Mouse (Mus musculus) limb, embryonic 13.5 days (tissue): ENCODE results near the gene Capn5. TPM values are rescaled to one million over a fixed set of nuclear protein-coding genes. Genes with fewer than 3 reads are reported as not detected.

Experiments used
- ATAC-seq: fragments of 200-750 bp; cut with Nextera tagmentation; 2 replicates; pipeline ENCODE4 v1.8.0; 2017; ENCODE audit warnings: low read depth, moderate number of reproducible peaks, moderate TSS enrichment; ENCODE audit not compliant: low FRiP score
- H3K27ac ChIP-seq: fragments of 300-500 bp; sonication (generic); 2 replicates; pipeline ENCODE4 v1.5.1; 2015; ENCODE audit warnings: inconsistent platforms, mild to moderate bottlenecking, moderate library complexity
- H3K27me3 ChIP-seq: fragments of 300-500 bp; sonication (generic); 2 replicates; pipeline ENCODE4 v1.6.1; 2015; ENCODE audit warnings: mild to moderate bottlenecking, inconsistent platforms
- H3K36me3 ChIP-seq: fragments of 300-500 bp; sonication (generic); 2 replicates; pipeline ENCODE4 v1.6.1; 2015; ENCODE audit warnings: inconsistent platforms, mild to moderate bottlenecking, moderate library complexity
- H3K4me1 ChIP-seq: fragments of 300-500 bp; sonication (generic); 2 replicates; pipeline ENCODE4 v1.6.1; 2015; ENCODE audit warnings: inconsistent platforms
- H3K4me2 ChIP-seq: fragments of 300-500 bp; sonication (generic); replicated peaks from 2 replicates; pipeline ENCODE4 v1.6.1; 2015; ENCODE audit warnings: inconsistent platforms, mild to moderate bottlenecking, moderate library complexity
- H3K4me3 ChIP-seq: fragments of 300-500 bp; sonication (generic); 2 replicates; pipeline ENCODE4 v1.5.1; 2015; ENCODE audit warnings: moderate library complexity, mild to moderate bottlenecking, inconsistent platforms
- H3K9ac ChIP-seq: fragments of 300-500 bp; sonication (generic); 2 replicates; pipeline ENCODE4 v1.6.1; 2015; ENCODE audit warnings: mild to moderate bottlenecking, inconsistent platforms
- H3K9me3 ChIP-seq: fragments of 300-500 bp; sonication (generic); 2 replicates; pipeline ENCODE4 v1.6.1; 2016; ENCODE audit warnings: inconsistent platforms
- WGBS: fragments of 180-500 bp; shearing (Covaris S2); methylation state at CpG from one replicate; pipeline ENCODE4 v1.1.7; 2015; 5-methylcytosine and 5-hydroxymethylcytosine counted together
- polyA plus RNA-seq: library from polyadenylated mRNA; unstranded; fragments of >200 nt; fragmentation: Nextera tagmentation; extraction: Ambion mirVana; gene quantifications from 2 replicates; pipeline ENCODE4 v1.2.1, GENCODE M21; 2015

Capn5 gene
- polyA plus RNA-seq, 1 experiment from 2014 or later = 5.5 TPM

DNA sequence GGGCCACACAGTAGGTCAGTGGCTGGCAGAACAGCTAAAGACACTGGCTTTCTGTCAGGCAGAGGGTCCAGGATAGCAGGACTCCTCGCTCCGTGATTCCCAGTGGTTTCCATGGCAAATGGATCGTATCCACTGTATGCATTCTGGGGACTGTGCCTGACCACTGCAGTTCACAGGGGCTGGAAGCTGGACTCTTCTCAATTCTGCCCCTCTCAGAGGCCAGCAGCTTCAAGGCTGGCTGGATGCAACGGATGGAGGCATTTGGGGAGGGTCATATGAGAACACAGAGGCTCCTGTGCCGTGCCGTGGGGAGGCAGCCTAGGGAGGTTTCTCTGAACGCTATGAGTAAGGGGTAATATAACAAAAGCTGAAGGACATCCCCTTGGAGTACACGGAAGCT is 35.8 kb downstream of the Capn5 start:
- Histone ChIP-seq H3K27me3 (no peaks in the 10 kb centered on the region), H3K4me1 (peaks cover 15% of the 10 kb centered on the region), H3K27ac (no peak overlapping the region), H3K9ac (no peak overlapping the region), H3K9me3 (no peaks in the 10 kb centered on the region), H3K4me3 (no peak overlapping the region), H3K4me2 (no peak overlapping the region), H3K36me3 (no peaks in the 10 kb centered on the region)
- ATAC-seq = no peak
- 58% methylated on average over 8 of the region's 8 CpGs for whole genome bisulfite sequencing

DNA sequence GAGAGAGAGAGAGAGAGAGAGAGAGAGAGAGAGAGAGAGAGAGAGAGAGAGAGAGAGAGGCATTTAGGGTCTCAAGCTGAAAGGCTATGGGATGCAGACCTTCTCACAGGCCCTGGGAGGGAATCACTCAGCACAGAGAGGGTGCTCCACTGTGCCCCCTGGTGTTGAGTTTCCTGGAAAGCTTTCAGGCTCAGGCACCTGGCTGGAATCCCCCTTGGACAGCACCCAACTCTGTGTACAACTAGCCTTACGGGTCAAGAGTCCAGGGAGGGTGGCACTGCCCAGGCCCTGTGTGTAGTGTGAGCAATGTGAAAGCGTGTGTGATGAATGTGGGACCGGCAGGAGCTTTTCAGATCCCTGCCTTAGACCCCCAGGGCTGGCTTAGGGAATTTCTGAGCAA is 36.9 kb downstream of the Capn5 start:
- H3K27ac ChIP-seq = no peak overlapping the region
- H3K9me3 ChIP-seq = no peaks in the 10 kb centered on the region
- no peaks in the 10 kb centered on the region for H3K27me3 ChIP-seq
- H3K4me2 ChIP-seq = no peak overlapping the region
- peaks cover 15% of the 10 kb centered on the region for H3K4me1 ChIP-seq
- H3K4me3 ChIP-seq = no peak overlapping the region
- 69% methylated on average over 3 of the region's 3 CpGs for WGBS
- H3K36me3 ChIP-seq = no peaks in the 10 kb centered on the region
- no peak for ATAC-seq
- no peak overlapping the region for H3K9ac ChIP-seq

DNA sequence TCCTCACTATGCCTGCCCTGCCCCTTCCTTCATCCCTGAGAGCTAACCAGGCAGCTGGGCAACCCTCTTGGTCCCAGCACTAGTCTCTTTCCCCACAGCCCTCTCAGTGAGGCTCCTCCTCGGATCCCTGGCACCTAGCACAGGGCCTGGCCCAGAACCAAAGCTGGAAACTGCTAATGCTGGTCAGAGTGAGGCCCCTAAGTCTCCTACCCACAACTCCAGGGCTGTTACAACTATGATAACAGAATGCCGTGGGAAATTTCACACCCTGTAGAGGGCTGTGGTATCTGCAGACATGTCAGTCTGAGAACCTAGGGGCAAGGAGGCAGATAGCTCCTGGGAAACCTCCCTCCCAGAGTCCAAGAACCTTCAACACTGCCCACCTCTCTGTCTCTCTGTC is 37.5 kb downstream of the Capn5 start:
- H3K4me2 ChIP-seq = no peak overlapping the region
- H3K27me3 ChIP-seq = no peaks in the 10 kb centered on the region
- no peak overlapping the region for H3K27ac ChIP-seq
- H3K9me3 ChIP-seq = no peaks in the 10 kb centered on the region
- peaks cover 15% of the 10 kb centered on the region for H3K4me1 ChIP-seq
- H3K9ac ChIP-seq = no peak overlapping the region
- no peak overlapping the region for H3K4me3 ChIP-seq
- no peaks in the 10 kb centered on the region for H3K36me3 ChIP-seq
- 16% methylated on average over 2 of the region's 2 CpGs for WGBS
- no peak for ATAC-seq

DNA sequence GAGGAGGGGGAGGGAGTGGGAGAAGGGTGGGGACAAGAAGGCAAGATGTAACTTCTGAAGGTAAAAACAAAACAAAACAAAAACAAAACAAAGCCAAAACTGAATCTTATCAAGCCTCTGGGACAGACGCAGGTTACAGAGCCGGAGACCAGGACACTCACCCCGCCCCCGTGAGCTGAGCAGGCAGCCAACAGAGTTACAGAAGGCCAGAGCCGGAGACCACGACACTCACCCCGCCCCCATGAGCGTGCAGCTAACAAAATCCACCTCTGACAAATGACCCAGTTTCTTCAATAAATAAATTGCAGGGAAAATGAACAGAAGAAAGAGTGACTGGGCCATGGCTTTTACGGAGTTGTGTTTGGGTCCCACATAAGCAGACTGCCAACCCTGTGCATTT is 38.9 kb downstream of the Capn5 start:
- Histone ChIP-seq H3K9ac (peak overlapping the region; percentile 45; the same call in 1 of the 2 replicates), H3K9me3 (no peaks in the 10 kb centered on the region), H3K4me2 (peak overlapping the region; percentile 14; the same call in 1 of the 2 replicates), H3K27ac (no peak overlapping the region), H3K36me3 (no peaks in the 10 kb centered on the region), H3K4me1 (peaks cover 15% of the 10 kb centered on the region), H3K4me3 (no peak overlapping the region), H3K27me3 (no peaks in the 10 kb centered on the region)
- WGBS = 17% methylated on average over 9 of the region's 9 CpGs
- no peak for ATAC-seq

DNA sequence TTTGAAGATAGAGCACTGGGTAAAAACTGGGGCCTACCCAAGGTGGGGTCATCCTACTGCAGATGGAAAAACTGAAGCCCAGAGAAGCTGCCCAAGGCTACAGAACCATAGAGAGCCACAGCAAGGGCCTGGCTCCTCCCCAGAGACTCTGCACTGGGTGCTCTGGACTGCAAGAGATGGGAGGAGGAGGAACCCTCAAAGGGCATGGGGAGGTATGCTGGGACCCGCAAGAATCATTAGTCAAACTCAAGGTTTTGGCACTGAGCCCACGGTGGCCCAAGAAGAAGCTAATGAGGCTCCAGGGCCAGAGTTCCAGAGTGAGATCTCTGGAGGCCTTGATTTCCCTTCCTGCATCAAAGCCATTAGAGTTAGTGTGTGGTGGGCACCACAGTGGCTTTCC is 40.1 kb downstream of the Capn5 start:
- Histone ChIP-seq H3K9ac (no peak overlapping the region), H3K27ac (no peak overlapping the region), H3K36me3 (no peaks in the 10 kb centered on the region), H3K4me1 (peaks cover 15% of the 10 kb centered on the region), H3K27me3 (no peaks in the 10 kb centered on the region), H3K4me3 (no peak overlapping the region), H3K9me3 (no peaks in the 10 kb centered on the region), H3K4me2 (no peak overlapping the region)
- WGBS = 80% methylated on average over 2 of the region's 2 CpGs
- ATAC-seq = no peak

DNA sequence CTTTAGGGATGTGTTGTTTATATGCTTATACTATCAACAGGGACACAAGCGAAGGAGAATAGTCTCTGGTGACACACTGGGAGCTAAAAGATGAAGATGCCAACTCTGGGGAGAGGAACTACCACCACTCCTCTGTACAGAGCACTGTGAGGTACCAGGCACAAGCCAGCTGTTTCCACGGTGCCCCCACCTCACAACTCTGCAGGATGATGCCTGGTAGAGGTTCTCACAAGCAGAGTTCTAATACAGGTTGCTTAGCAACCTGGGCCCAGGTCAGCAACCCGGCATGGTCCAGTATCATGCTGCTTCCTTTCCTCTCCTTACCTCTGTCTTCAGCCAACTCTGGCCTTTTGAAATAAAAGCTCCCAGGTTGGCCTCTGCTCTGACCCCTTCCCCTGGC is 40.5 kb downstream of the Capn5 start:
- H3K36me3 ChIP-seq = no peaks in the 10 kb centered on the region
- WGBS = 58% methylated on average over 3 of the region's 3 CpGs
- no peak overlapping the region for H3K27ac ChIP-seq
- no peaks in the 10 kb centered on the region for H3K9me3 ChIP-seq
- no peaks in the 10 kb centered on the region for H3K27me3 ChIP-seq
- no peak overlapping the region for H3K4me2 ChIP-seq
- H3K4me1 ChIP-seq = peaks cover 15% of the 10 kb centered on the region
- ATAC-seq = no peak
- H3K9ac ChIP-seq = no peak overlapping the region
- no peak overlapping the region for H3K4me3 ChIP-seq

DNA sequence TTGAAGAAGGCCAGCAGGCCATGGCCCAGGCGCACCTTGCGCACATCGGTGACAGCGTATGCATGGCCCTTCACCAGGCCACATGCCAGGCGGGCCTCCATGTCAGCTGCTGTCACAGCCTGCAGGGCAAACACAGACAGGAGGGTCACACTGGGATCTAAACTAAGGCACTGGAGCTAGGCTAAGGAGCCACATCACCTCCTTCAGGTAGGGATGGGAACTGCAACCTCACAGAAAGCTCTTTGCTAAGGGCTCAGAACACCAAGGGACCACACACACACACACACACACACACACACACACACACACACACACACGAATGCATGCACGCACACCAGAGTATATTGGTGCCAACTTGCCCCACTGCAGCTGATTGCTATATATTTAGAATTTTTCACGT is 46.3 kb downstream of the Capn5 start:
- 89% methylated on average over 8 of the region's 8 CpGs for WGBS
- no peak overlapping the region for H3K27ac ChIP-seq
- H3K9me3 ChIP-seq = no peaks in the 10 kb centered on the region
- no peaks in the 10 kb centered on the region for H3K4me1 ChIP-seq
- H3K36me3 ChIP-seq = no peaks in the 10 kb centered on the region
- H3K4me3 ChIP-seq = no peak overlapping the region
- H3K9ac ChIP-seq = no peak overlapping the region
- H3K4me2 ChIP-seq = no peak overlapping the region
- ATAC-seq = no peak
- no peaks in the 10 kb centered on the region for H3K27me3 ChIP-seq

DNA sequence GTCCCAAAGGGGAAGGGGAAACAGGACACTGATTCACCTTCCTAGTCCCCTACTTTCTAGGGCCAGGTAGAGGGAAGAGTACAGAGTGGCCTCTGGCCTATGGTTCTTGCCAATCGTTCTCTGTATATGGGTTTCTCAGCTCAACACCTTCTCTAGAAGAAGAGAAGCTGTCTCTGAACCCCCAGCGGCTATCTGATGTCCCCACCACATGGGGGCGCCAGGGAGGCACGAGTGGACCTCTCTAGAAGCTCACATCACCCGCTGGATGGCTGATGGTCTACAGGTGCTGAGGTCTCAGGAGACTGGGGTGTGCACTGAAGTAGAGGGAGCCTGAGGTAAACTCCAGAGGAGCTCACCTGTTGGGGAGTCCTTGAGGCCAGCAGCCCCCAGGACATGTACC is 52.6 kb downstream of the Capn5 start:
- no peaks in the 10 kb centered on the region for H3K9me3 ChIP-seq
- no peak overlapping the region for H3K27ac ChIP-seq
- WGBS = 35% methylated on average over 5 of the region's 5 CpGs
- no peak overlapping the region for H3K4me3 ChIP-seq
- ATAC-seq = no peak
- no peak overlapping the region for H3K4me2 ChIP-seq
- peaks cover 5% of the 10 kb centered on the region for H3K27me3 ChIP-seq
- no peaks in the 10 kb centered on the region for H3K4me1 ChIP-seq
- no peaks in the 10 kb centered on the region for H3K36me3 ChIP-seq
- no peak overlapping the region for H3K9ac ChIP-seq

DNA sequence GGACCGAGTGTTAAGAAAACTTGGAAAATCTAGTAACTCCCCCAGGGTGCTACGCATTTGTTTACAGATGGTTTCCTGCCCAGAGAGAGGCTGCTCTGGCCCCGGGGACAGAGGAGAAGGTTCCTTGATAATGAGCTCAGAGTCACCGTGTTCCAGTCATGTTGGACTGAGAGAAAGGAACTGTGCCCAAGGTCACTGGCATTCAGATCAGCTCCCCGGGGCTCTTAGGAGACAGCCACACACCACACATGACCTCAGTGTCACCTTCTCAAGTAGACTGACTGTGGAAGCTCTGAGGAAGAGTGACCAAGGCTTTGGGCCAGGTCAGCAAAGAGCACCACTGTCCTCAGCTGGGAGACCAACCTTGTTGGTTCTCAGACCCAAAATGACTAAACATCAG is 53.4 kb downstream of the Capn5 start:
- no peak overlapping the region for H3K4me3 ChIP-seq
- ATAC-seq = no peak
- no peaks in the 10 kb centered on the region for H3K36me3 ChIP-seq
- H3K4me1 ChIP-seq = no peaks in the 10 kb centered on the region
- H3K27me3 ChIP-seq = peaks cover 5% of the 10 kb centered on the region
- no peak overlapping the region for H3K4me2 ChIP-seq
- no peak overlapping the region for H3K27ac ChIP-seq
- 50% methylated on average over 5 of the region's 5 CpGs for WGBS
- no peaks in the 10 kb centered on the region for H3K9me3 ChIP-seq
- H3K9ac ChIP-seq = no peak overlapping the region

DNA sequence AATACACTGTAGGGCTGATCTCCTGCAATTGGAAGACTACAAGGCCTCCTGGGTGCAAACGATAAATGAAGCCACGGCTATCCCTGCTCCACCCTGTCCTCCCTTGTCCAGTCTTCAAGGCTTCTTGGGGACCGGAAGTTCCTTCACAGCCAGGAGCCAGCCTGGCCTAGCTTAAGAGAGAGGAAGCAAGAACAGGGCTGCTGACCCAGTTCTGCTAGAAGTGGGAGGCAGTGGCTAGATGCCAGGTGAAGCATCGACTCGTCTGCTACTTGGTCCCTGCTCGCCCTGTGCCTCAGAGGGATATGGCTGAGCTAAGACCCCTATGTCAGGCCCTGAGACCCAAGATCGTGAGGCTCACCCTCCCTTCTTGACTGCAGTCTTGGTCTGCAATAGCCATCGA is 56.4 kb downstream of the Capn5 start:
- Histone ChIP-seq H3K36me3 (no peaks in the 10 kb centered on the region), H3K4me3 (no peak overlapping the region), H3K9me3 (no peaks in the 10 kb centered on the region), H3K9ac (no peak overlapping the region), H3K4me2 (no peak overlapping the region), H3K4me1 (peaks cover 13% of the 10 kb centered on the region), H3K27me3 (peaks cover 5% of the 10 kb centered on the region), H3K27ac (no peak overlapping the region)
- ATAC-seq = no peak
- WGBS = 85% methylated on average over 8 of the region's 8 CpGs

DNA sequence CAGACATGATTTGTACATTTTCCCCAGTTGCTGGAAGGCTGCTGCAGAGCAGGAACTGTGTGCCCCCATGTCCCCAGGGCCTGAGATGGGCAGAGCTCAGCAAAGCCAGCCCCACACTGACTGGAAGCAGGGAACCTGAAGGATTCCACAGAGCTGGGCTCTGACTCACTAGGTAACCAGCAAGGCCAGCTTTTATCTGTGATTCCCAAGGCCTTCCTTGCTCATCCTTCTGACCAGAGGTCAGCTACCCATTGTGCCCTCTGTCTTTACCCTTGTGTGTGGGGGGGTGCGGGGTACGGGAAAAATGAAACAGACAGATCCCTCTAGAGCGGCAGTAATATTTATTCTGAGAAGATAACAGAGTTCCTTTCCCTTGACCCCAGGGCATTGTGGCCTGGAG is 56.8 kb downstream of the Capn5 start:
- WGBS = 83% methylated on average over 3 of the region's 3 CpGs
- Histone ChIP-seq H3K9ac (no peak overlapping the region), H3K36me3 (no peaks in the 10 kb centered on the region), H3K4me3 (no peak overlapping the region), H3K27ac (no peak overlapping the region), H3K9me3 (no peaks in the 10 kb centered on the region), H3K4me1 (peaks cover 15% of the 10 kb centered on the region), H3K27me3 (peaks cover 5% of the 10 kb centered on the region), H3K4me2 (no peak overlapping the region)
- no peak for ATAC-seq

DNA sequence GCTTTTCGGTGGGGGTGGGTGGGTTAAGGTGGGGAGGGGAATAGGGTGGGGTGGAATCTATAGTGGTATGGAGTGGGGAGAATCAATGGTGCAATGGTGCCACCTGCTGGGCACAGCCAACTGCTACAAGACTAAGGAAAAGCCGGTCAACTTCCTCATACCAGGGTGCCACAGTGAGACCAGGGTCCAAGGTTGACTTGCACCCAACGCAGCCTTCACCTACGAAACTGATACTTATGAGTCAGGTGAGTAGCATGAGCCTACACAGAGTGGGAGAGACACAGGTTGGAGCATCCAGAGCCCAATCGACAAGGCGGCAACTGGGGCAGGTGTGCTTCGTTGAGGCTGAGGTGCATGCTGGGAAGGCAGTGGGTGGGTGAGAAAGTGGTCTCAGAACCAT is 57.7 kb downstream of the Capn5 start:
- Histone ChIP-seq H3K27me3 (peaks cover 5% of the 10 kb centered on the region), H3K4me2 (peak overlapping the region; percentile 64), H3K9ac (peak overlapping the region; percentile 39; the same call in 1 of the 2 replicates), H3K9me3 (no peaks in the 10 kb centered on the region), H3K36me3 (no peaks in the 10 kb centered on the region), H3K4me3 (peak overlapping the region; percentile 31), H3K27ac (no peak overlapping the region), H3K4me1 (peaks cover 15% of the 10 kb centered on the region)
- WGBS = 8% methylated on average over 7 of the region's 7 CpGs
- peak; percentile 68 for ATAC-seq

DNA sequence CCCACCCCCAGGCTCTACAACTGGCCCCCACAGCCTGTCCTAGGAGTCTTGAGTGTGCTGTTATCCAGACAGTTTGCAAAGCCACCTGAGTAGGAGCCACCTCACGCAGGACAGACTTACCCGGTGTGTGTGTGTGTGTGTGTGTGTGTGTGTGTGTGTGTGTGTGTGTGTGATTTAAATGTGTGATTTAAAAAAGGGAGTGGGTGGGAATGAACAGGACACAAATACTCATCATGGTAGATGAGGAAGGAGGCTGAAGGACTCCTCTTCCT is 58.2 kb downstream of the Capn5 start:
- Histone ChIP-seq H3K27me3 (peaks cover 5% of the 10 kb centered on the region), H3K9me3 (no peaks in the 10 kb centered on the region), H3K4me2 (peak overlapping the region; percentile 64; the same call in 1 of the 2 replicates), H3K36me3 (no peaks in the 10 kb centered on the region), H3K4me1 (peaks cover 15% of the 10 kb centered on the region), H3K4me3 (no peak overlapping the region), H3K9ac (no peak overlapping the region), H3K27ac (no peak overlapping the region)
- peak; percentile 52 for ATAC-seq
- WGBS = 77% methylated on average over 2 of the region's 2 CpGs
